Mouse (Mus musculus) adrenal gland, postnatal 10 days (tissue): ENCODE data around the gene Brix1. TPM values are rescaled to one million over a fixed set of nuclear protein-coding genes. Genes with fewer than 3 reads are reported as not detected.
A peak's percentile ranks its signal among the peaks of the same experiment; 100 is the strongest.

Source experiments
- DNase-seq: peaks from one replicate; pipeline ENCODE4 v3.0.0; 2021; ENCODE audit warnings: mixed read lengths
- total RNA-seq, 2 experiments: library from RNA; stranded (reverse); gene quantifications; 2 replicates each; pipeline ENCODE4 v1.2.3; 2021

Brix1 gene
- total RNA-seq, 2 experiments from 2014 or later = 40.2 to 56.0 TPM

DNA sequence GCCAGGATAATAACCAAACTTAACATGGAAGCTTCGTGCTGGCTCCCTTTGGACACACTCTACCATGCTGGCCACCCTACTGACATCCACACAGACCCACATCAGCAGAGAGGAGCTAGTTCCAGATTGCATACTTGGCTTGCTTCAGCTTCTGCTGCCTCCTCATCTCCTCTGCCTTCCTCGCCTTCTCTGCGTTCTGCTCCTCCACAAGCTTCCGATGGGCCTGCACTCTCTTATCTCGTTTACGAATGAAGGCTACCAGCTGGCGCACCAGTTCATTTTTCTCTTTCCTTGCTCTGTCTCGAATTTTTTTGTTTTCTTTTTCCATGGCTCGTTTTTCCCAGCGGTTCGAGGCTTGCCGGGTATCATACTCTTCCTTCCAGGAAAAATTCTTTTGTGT, 24.8 kb downstream of the Brix1 start:
- no peak for DNase-seq

- DNase-seq = peak; percentile 38
These were observed 38.6 kb downstream of the Brix1 start for GRCm38 (mm10) chr15:10447102-10447501.

- DNase-seq = no peak
These were observed 43.5 kb downstream of the Brix1 start for GRCm38 (mm10) chr15:10442275-10442674.

- DNase-seq = no peak
These were observed 44.3 kb downstream of the Brix1 start for GRCm38 (mm10) chr15:10441493-10441892.

DNA sequence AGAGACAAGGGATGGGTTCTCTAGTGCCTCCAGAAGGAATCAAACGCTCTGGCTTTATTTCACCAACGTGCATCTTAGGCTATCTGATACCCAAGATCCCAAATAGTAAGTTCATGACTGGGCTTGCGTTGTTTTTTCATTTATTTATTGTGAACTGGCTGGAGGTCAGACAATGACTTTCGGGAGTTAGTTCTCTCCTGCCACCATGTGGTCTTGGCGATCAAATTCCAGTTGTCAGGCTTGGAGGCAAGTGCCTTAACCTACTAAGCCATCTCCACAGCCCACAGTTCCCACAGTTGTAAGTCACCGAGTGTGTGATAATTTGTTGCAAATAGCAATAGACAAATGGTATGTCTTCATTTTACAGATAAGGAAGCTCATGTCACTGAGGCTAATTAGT, 45.8 kb downstream of the Brix1 start:
- peak; percentile 63 for DNase-seq

GRCm38 (mm10) chr15:10436893-10437292, 48.9 kb downstream of the Brix1 start:
- DNase-seq = no peak

GRCm38 (mm10) chr15:10426545-10427266, 59.0 kb downstream of the Brix1 start:
- no peak for DNase-seq

GRCm38 (mm10) chr15:10426124-10426523, 59.6 kb downstream of the Brix1 start:
- DNase-seq = no peak

Other genes starting within 250 kb of the Brix1 start
- gene Gm21973, start 160.6 kb downstream of the Brix1 start, total RNA-seq = not detected
- gene Agxt2, start 127.4 kb downstream of the Brix1 start, total RNA-seq = 10 to 100 TPM in 1 of 2 experiments, 1 to 10 TPM in 1; 9.7 to 23.4 TPM
- gene Dnajc21, start 15.4 kb downstream of the Brix1 start, total RNA-seq = 10 to 100 TPM; 27.1 to 39.7 TPM
- 10 to 100 TPM in 1 of 2 experiments, 1 to 10 TPM in 1; 9.3 to 13.4 TPM for gene Rad1, start 71 bp upstream of the Brix1 start, total RNA-seq
- gene Ttc23l, start 72.7 kb upstream of the Brix1 start, total RNA-seq = not detected
- gene Rai14, start 228.7 kb upstream of the Brix1 start, total RNA-seq = 10 to 100 TPM; 18.7 to 21.0 TPM